Mouse (Mus musculus): Measurements from ENCODE around the gene Tas2r144.

- no peak for TF ChIP-seq MYOD1 (IDR thresholded peaks at IDR 0.05; ENCODE audit: control insufficient read depth in 1 of 3, insufficient read length in 2 of 3, low read depth in 2 of 3)
- no peak for TF ChIP-seq POLR2A (IDR thresholded peaks at IDR 0.05; ENCODE audit: insufficient read length, low read depth)
- TF ChIP-seq POLR2AphosphoS2 (IDR thresholded peaks at IDR 0.05; ENCODE audit: insufficient read length, low read depth): no peak
- TF ChIP-seq TCF12 (IDR thresholded peaks at IDR 0.05; ENCODE audit: insufficient read depth, poor library complexity, severe bottlenecking): no peak
- TF ChIP-seq REST (IDR thresholded peaks at IDR 0.05; ENCODE audit: insufficient read depth, insufficient read length): no peak
- no peak for TF ChIP-seq USF1 (IDR thresholded peaks at IDR 0.05; ENCODE audit: low read depth)
- no peak for TF ChIP-seq MYOG (IDR thresholded peaks at IDR 0.05; ENCODE audit: control insufficient read depth in 1 of 3, insufficient read depth in 1 of 3, insufficient read length in 2 of 3, low read depth in 2 of 3)
- TF ChIP-seq MAX (IDR thresholded peaks at IDR 0.05; ENCODE audit: low read depth): no peak
- no peak for TF ChIP-seq E2F4 (IDR thresholded peaks at IDR 0.05; ENCODE audit: insufficient read depth)
- no peak for TF ChIP-seq CEBPB (IDR thresholded peaks at IDR 0.05; ENCODE audit: insufficient read depth, poor library complexity, severe bottlenecking)
These were observed 12.3 kb downstream of the Tas2r144 start for GRCm38 (mm10) chr6:42227240-42228101.

Data from myocyte (in vitro differentiated cells).